Mouse (Mus musculus) liver, embryonic 13.5 days (tissue): Measurements from ENCODE around the gene Tspo. TPM values are rescaled to one million over a fixed set of nuclear protein-coding genes. Genes with fewer than 3 reads are reported as not detected.

ENCODE experiments used
- ATAC-seq: fragments of 200-750 bp; cut with Nextera tagmentation; 2 replicates; pipeline ENCODE4 v1.8.0; 2017; ENCODE audit warnings: low read depth, mild to moderate bottlenecking, moderate number of reproducible peaks, moderate library complexity
- DNase-seq: peaks from one replicate; pipeline ENCODE4 v3.0.0; 2022
- H3K27ac ChIP-seq: fragments of 300-500 bp; sonication (generic); 2 replicates; pipeline ENCODE4 v1.5.1; 2015; ENCODE audit warnings: moderate library complexity, mild to moderate bottlenecking, inconsistent platforms
- H3K27me3 ChIP-seq: fragments of 300-500 bp; sonication (generic); 2 replicates; pipeline ENCODE4 v1.6.1; 2015; ENCODE audit warnings: mild to moderate bottlenecking, inconsistent platforms
- H3K36me3 ChIP-seq: fragments of 300-500 bp; sonication (generic); 2 replicates; pipeline ENCODE4 v1.6.1; 2015; ENCODE audit warnings: mild to moderate bottlenecking, inconsistent platforms
- H3K4me1 ChIP-seq: fragments of 300-500 bp; sonication (generic); replicated peaks from 2 replicates; pipeline ENCODE4 v1.6.1; 2015; ENCODE audit warnings: inconsistent platforms
- H3K4me2 ChIP-seq: fragments of 300-500 bp; sonication (generic); 2 replicates; pipeline ENCODE4 v1.6.1; 2015; ENCODE audit warnings: inconsistent platforms, mild to moderate bottlenecking, moderate library complexity
- H3K4me3 ChIP-seq: fragments of 300-500 bp; sonication (generic); replicated peaks from 2 replicates; pipeline ENCODE4 v1.5.1; 2015; ENCODE audit warnings: mild to moderate bottlenecking, inconsistent platforms
- H3K9ac ChIP-seq: fragments of 300-500 bp; sonication (generic); 2 replicates; pipeline ENCODE4 v1.6.1; 2015; ENCODE audit warnings: mild to moderate bottlenecking, inconsistent platforms
- H3K9me3 ChIP-seq: fragments of 300-500 bp; sonication (generic); replicated peaks from 2 replicates; pipeline ENCODE4 v1.6.1; 2016; ENCODE audit warnings: inconsistent platforms
- WGBS: fragments of 180-500 bp; shearing (Covaris S2); methylation state at CpG from one replicate; pipeline ENCODE4 v1.1.7; 2015; ENCODE audit not compliant: insufficient replicate concordance; 5-methylcytosine and 5-hydroxymethylcytosine counted together
- polyA plus RNA-seq: library from polyadenylated mRNA; unstranded; fragments of >200 nt; fragmentation: Nextera tagmentation; extraction: Ambion mirVana; gene quantifications from 2 replicates; pipeline ENCODE4 v1.2.1, GENCODE M21; 2015

Tspo gene
- polyA plus RNA-seq, 1 experiment from 2014 or later: 227 TPM

DNA sequence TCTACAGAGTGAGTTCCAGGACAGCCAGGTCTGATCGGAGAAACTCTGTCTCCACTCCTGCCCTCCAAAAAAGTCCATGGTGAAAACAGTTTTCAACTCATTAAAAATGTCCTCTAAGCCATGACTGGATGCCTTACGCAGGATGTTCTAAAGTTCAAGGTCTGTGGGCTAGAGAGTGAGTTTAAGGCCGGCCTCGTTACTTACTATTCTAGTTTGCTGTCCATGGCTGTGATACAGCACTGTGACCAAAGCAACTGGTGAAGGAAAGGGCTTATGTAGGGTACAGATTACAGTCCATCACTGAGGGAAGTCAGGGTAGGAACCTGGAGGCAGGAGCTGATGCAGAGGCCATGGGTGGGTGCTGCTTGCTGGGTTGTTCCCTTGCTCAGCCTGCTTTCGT lies 5.2 kb downstream of the Tspo start:
- DNase-seq (no peak), ATAC-seq (no peak)
- peak overlapping the region; percentile 2; the same call in 1 of the 2 replicates for H3K27ac ChIP-seq
- H3K4me2 ChIP-seq: no peak overlapping the region
- no peak overlapping the region; the same call in 1 of the 2 replicates for H3K9ac ChIP-seq
- H3K9me3 ChIP-seq: no peaks in the 10 kb centered on the region
- no peak overlapping the region for H3K4me3 ChIP-seq
- peaks cover 63% of the 10 kb centered on the region for H3K4me1 ChIP-seq
- H3K27me3 ChIP-seq: no peaks in the 10 kb centered on the region
- H3K36me3 ChIP-seq: peaks cover 23% of the 10 kb centered on the region
- WGBS: 92% methylated on average over 5 of the region's 5 CpGs

DNA sequence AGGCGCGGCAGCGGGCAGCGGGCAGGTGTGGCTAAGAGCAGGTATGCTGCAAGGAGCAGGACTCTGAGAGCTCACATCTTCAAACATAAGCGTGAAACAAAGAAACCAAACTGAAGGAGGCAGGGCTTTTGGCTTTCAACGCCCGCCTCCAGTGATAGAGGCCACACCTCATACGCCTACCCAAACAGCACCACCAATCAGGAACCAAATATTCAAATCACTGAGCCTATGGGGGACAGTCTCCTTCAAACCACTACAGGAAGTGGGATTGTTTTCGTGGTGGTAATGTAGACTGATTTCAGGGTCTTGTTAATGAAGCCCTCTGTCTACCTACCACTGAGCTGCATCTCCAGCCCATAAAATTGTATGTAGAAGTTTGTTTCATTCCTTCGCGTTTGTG lies 6.3 kb downstream of the Tspo start:
- Histone ChIP-seq H3K4me2 (no peak overlapping the region), H3K27me3 (no peaks in the 10 kb centered on the region), H3K4me3 (no peak overlapping the region), H3K9ac (no peak overlapping the region), H3K27ac (no peak overlapping the region; the same call in 1 of the 2 replicates), H3K36me3 (peaks cover 34% of the 10 kb centered on the region), H3K9me3 (no peaks in the 10 kb centered on the region), H3K4me1 (peaks cover 55% of the 10 kb centered on the region)
- ATAC-seq: no peak
- DNase-seq: no peak
- 52% methylated on average over 11 of the region's 11 CpGs for WGBS

DNA sequence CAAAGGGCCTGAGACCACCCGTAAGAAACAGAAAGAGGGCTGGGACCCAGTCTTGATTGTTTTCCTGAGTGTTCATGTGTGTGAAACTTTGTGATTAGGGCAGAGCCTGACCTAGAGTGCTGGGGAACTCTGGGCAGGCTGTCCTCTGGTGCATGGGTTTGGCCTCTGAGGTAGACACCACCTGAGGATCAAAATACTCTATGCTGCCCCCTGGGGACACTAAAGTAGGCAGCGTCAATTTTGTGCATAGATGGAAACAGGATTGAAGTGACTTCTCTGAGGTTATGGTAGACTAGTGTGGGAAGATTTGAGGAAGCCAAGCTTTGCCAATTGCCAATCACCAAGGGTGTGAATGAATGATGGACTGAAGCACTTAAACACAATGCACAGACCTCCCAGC lies 7.2 kb downstream of the Tspo start:
- no peak overlapping the region for H3K9ac ChIP-seq
- no peak overlapping the region for H3K4me2 ChIP-seq
- ATAC-seq (no peak), DNase-seq (no peak)
- H3K27me3 ChIP-seq: no peaks in the 10 kb centered on the region
- H3K4me3 ChIP-seq: no peak overlapping the region
- no peak overlapping the region; the same call in 1 of the 2 replicates for H3K27ac ChIP-seq
- H3K9me3 ChIP-seq: no peaks in the 10 kb centered on the region
- H3K4me1 ChIP-seq: peaks cover 45% of the 10 kb centered on the region
- 57% methylated on average over 2 of the region's 2 CpGs for WGBS
- peaks cover 44% of the 10 kb centered on the region for H3K36me3 ChIP-seq

DNA sequence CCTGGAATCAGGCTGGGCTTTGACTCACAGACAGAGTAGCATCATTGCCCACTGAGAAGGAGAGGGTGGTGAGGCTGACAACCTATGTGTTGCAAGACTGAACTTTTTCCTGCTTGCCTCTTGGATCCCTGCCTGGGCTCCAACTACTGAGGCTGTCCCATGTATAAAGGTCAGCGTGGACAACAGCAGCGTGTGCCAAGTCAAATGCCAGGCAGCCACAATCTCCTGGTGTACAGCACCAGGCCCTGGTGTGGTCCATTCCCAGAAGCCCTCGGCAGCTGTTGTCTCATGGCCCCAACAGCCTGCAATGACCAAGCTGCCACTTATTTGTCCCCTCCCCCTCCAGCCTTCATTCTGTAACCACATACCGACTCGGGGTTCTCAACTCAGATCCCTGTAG lies 8.2 kb downstream of the Tspo start:
- no peak for ATAC-seq
- WGBS: 77% methylated on average over 5 of the region's 5 CpGs

DNA sequence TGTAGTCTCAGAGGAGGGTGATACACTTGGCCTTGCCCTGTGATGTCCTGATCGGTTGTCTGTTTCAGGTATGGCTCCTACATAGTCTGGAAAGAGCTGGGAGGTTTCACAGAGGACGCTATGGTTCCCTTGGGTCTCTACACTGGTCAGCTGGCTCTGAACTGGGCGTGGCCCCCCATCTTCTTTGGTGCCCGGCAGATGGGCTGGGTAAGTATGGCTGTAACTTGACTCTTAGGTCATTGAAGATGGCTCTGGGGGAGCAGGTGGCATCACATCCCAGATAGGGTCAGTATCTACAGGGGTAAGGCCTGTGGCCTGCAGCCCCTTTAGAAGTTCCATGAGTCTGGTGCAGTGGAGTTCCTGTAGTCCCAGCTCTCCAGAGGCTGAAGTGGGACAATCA lies 8.7 kb downstream of the Tspo start:
- Histone ChIP-seq H3K27ac (no peak overlapping the region), H3K27me3 (no peaks in the 10 kb centered on the region), H3K9ac (no peak overlapping the region), H3K4me1 (peaks cover 32% of the 10 kb centered on the region), H3K4me2 (no peak overlapping the region), H3K36me3 (peaks cover 59% of the 10 kb centered on the region), H3K9me3 (no peaks in the 10 kb centered on the region), H3K4me3 (no peak overlapping the region)
- no peak for ATAC-seq
- WGBS: 72% methylated on average over 4 of the region's 4 CpGs
- DNase-seq: no peak

More for the DNA sequence above, 8.2 kb downstream of the Tspo start:
- Histone ChIP-seq H3K9me3 (no peaks in the 10 kb centered on the region), H3K27ac (no peak overlapping the region; the same call in 1 of the 2 replicates), H3K4me1 (peaks cover 36% of the 10 kb centered on the region), H3K4me2 (no peak overlapping the region), H3K36me3 (peaks cover 54% of the 10 kb centered on the region), H3K9ac (no peak overlapping the region), H3K4me3 (no peak overlapping the region), H3K27me3 (no peaks in the 10 kb centered on the region)
- DNase-seq: no peak

DNA sequence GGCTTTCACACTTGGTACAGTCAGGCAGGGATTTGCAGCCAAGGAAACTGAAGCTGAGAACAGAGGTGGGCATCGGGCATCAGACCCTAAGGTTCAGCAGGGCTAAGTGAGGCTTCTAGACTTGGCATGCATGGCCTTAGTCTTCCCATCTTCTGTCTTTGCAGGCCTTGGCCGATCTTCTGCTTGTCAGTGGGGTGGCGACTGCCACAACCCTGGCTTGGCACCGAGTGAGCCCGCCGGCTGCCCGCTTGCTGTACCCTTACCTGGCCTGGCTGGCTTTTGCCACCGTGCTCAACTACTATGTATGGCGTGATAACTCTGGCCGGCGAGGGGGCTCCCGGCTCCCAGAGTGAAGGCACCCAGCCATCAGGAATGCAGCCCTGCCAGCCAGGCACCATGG lies 10.2 kb downstream of the Tspo start:
- 93% methylated on average over 12 of the region's 12 CpGs for WGBS

DNA sequence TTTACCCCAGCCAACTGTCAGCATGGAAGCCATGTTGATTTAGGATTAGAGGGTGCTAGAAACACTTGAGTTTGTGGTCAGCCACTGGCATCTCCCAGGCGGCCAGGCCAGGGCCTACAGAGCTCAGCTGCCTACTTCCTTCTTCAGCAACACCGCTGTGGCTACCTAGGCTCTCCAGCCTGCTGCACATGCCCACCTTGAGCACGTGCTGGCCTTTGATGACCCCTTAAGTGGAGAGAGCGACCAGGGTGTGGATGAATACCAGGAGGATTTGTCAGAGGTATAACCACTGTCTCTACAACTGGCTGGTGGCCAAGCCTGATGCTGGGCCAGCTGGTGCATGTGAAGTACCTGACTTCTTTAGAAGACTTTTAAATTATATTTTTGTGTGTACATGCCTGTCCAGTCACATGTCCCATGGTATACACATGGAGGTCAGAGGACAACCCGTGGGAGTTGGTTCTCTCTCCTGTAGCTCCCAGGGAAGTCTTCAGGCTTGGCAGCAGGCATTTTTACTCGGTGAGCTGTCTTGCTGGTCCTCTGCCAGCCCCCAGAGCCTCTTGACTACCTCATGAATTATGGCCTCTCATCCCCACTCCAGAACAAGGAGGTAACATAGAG lies 11.4 kb downstream of the Tspo start:
- DNase-seq: no peak
- no peak overlapping the region for H3K4me3 ChIP-seq
- 75% methylated on average over 6 of the region's 6 CpGs for WGBS
- H3K9me3 ChIP-seq: no peaks in the 10 kb centered on the region
- H3K36me3 ChIP-seq: peaks cover 86% of the 10 kb centered on the region
- ATAC-seq: no peak
- peak overlapping the region; percentile 39; the same call in 1 of the 2 replicates for H3K27ac ChIP-seq
- no peaks in the 10 kb centered on the region for H3K27me3 ChIP-seq
- no peak overlapping the region for H3K4me2 ChIP-seq
- H3K9ac ChIP-seq: no peak overlapping the region
- H3K4me1 ChIP-seq: peaks cover 6% of the 10 kb centered on the region

More for the DNA sequence above, 10.2 kb downstream of the Tspo start:
- Histone ChIP-seq H3K27ac (peak overlapping the region; percentile 18; the same call in 1 of the 2 replicates), H3K4me1 (peaks cover 17% of the 10 kb centered on the region), H3K27me3 (no peaks in the 10 kb centered on the region), H3K36me3 (peaks cover 73% of the 10 kb centered on the region), H3K4me3 (no peak overlapping the region), H3K9me3 (no peaks in the 10 kb centered on the region), H3K4me2 (no peak overlapping the region), H3K9ac (no peak overlapping the region)
- DNase-seq (no peak), ATAC-seq (no peak)

DNA sequence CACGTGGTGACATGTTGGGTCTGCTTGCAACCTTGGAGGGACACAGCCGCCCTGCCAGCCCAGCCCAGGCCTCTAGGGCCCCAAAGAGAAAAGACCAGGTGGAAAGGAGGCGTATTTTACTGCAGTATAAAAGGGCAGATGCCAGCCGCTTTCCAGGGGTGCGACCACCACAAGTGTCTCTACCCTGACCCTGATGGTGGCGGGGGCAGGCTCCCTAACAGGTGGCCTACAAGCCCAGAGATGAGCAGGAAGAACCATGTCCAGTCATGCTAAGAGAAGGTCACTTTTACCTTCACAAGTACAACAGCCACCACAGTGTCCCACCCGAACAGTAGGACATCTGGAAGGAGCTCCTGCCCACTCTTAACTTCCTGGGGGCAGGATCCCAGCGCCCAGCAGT lies 12.2 kb downstream of the Tspo start:
- no peak overlapping the region for H3K4me3 ChIP-seq
- ATAC-seq (no peak), DNase-seq (no peak)
- 89% methylated on average over 8 of the region's 8 CpGs for WGBS
- H3K27ac ChIP-seq: no peak overlapping the region
- no peak overlapping the region for H3K9ac ChIP-seq
- H3K36me3 ChIP-seq: peaks cover 93% of the 10 kb centered on the region
- H3K9me3 ChIP-seq: no peaks in the 10 kb centered on the region
- H3K4me1 ChIP-seq: peaks cover under 1% of the 10 kb centered on the region; the same call in 1 of the 2 replicates
- no peak overlapping the region for H3K4me2 ChIP-seq
- no peaks in the 10 kb centered on the region for H3K27me3 ChIP-seq

DNA sequence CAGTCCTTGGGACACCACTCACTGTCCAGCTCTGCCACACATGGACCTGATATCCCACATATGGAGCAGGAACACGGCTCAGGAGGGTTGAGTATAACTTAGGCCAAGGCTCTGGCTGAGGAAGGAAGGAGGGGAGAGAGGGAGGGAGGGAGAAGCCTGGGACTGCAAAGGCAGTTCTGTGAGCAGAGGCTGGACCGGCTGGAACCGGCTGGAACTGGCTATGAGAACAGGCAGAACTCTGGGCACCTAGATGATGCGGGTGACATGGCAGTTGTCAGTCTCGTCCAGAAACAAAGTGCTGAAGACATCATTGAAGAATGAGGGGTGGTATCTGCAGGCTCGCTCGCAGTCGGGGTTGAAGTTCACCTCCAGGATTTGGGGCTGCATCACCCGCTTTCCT lies 13.3 kb downstream of the Tspo start:
- H3K36me3 ChIP-seq: peaks cover 95% of the 10 kb centered on the region
- DNase-seq (no peak), ATAC-seq (no peak)
- no peaks in the 10 kb centered on the region for H3K27me3 ChIP-seq
- H3K4me3 ChIP-seq: no peak overlapping the region
- H3K27ac ChIP-seq: no peak overlapping the region
- H3K9ac ChIP-seq: no peak overlapping the region
- no peaks in the 10 kb centered on the region; the same call in 1 of the 2 replicates for H3K4me1 ChIP-seq
- no peaks in the 10 kb centered on the region for H3K9me3 ChIP-seq
- no peak overlapping the region for H3K4me2 ChIP-seq
- WGBS: 87% methylated on average over 9 of the region's 9 CpGs

DNA sequence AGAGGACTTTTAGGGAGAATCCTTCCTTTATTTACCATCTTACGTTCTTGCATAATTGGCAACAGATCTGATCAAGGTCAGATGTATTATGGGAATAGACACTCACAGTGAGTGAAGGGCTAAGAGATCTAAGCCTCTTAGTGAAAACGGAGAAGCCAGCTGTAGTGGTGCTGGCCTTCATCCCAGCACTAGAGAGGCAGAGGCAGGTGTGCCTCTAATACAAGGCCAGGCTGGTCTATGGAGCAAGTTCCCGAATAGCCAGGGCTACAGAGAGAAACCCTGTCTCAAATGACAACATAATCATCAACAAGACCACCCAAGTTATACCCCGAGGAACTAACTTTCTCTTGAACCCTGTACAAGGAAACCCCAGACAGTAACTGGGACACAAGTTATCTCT lies 19.5 kb downstream of the Tspo start:
- peaks cover 100% of the 10 kb centered on the region for H3K36me3 ChIP-seq
- no peak overlapping the region for H3K4me2 ChIP-seq
- H3K9ac ChIP-seq: 0 out of 2 replicates have a peak overlapping the region, but pooled peaks have one; percentile 61
- DNase-seq (no peak), ATAC-seq (no peak)
- H3K27me3 ChIP-seq: no peaks in the 10 kb centered on the region
- no peak overlapping the region for H3K4me3 ChIP-seq
- H3K27ac ChIP-seq: peak overlapping the region; percentile 78
- H3K4me1 ChIP-seq: peaks cover 26% of the 10 kb centered on the region
- H3K9me3 ChIP-seq: peaks cover 13% of the 10 kb centered on the region
- 86% methylated on average over 4 of the region's 4 CpGs for WGBS

DNA sequence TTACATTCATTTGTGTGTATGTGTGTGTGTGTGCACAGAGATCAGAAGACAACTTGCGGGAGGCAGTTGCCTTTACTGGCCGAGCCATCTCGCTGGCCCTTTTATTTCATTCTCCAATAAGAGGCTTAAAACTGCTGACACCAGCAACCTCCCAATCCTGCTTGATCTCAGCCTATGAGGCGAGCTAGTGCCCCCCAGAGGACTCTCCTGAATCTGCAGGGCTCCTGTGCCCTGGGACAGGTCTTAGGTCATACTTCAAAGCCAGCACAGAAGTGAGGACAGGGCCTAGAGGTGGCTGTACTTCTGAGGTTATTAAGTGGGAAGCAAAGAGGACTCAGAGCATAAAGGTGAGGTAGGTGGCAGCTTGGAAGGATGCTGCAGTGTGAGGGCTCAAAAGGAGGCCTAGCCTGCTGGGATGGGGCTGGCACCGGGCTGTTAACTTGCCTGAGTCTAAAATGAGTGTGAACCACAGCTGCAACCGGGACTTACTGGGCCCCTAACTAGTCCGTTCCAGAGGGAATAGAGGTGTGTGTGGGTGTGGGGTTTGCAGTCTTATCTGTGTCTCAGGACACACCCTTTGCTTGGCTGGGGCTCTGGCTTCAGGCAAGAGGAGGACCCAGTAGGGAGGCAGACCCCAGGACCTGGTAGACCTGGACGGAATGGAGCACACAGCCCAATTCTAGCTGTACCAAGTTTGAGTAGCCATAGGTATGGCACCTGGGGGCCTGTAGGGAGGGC lies 20.2 kb downstream of the Tspo start:
- WGBS: 53% methylated on average over 8 of the region's 8 CpGs
- DNase-seq (peak; percentile 57), ATAC-seq (peak; percentile 86)
- peaks cover 100% of the 10 kb centered on the region for H3K36me3 ChIP-seq
- H3K9me3 ChIP-seq: peaks cover 13% of the 10 kb centered on the region
- peak overlapping the region; percentile 56 for H3K4me2 ChIP-seq
- peak overlapping the region; percentile 78 for H3K27ac ChIP-seq
- H3K27me3 ChIP-seq: no peaks in the 10 kb centered on the region
- peak overlapping the region; percentile 25 for H3K4me3 ChIP-seq
- peaks cover 26% of the 10 kb centered on the region for H3K4me1 ChIP-seq
- H3K9ac ChIP-seq: peak overlapping the region; percentile 61
